Mouse (Mus musculus): ENCODE measurements around the gene 4930524J08Rik. TPM values are rescaled to one million over a fixed set of nuclear protein-coding genes. Genes with fewer than 3 reads are reported as not detected.

4930524J08Rik gene
- polyA plus RNA-seq, 1 experiment from 2014 or later = 3.4 TPM

DNA sequence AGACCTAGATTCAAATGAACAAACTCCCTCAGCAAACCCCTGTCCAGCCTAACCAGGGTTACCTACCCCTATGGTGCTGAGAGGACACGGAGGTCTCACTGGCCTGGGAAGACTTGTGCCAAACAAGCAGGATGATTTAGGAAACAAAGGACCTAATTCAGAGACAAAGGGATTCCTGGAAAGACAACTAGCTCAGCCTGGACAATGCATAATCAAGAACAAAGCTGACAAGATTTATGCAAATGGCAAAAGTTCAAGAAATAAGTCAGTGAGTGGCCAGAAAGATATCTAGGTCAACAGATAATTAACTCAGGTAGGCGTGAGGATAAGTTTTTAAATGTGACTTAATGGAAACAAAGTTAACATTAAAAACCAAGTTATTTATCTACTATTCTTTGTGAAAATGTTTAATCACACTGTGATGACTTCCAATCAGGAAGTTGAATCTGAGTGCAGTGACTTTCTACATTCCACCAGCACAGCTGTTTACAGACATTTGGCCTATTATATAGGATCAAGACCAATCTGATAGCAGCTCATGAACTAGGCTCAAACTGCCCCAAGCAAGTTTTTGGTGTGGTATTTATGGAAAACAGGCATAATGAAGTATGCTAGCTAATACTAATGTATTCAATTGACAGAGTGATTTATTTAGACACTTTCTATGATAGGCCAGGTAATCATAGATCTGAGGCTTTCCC, 19.5 kb upstream of the 4930524J08Rik start:
- H3K9ac ChIP-seq (ENCODE audit: low read length) = no peak overlapping the region
- H3K4me1 ChIP-seq (ENCODE audit: control insufficient read depth, insufficient read depth, low read length) = no peaks in the 10 kb centered on the region
- H3K4me3 ChIP-seq (ENCODE audit: low read depth, low read length) = no peak overlapping the region
- no peaks in the 10 kb centered on the region for H3K9me3 ChIP-seq (ENCODE audit: control insufficient read depth, low read length)
- no peak for DNase-seq (ENCODE audit: low spot score)
- ATAC-seq (ENCODE audit: insufficient number of reproducible peaks, low FRiP score, low TSS enrichment, low read depth) = no peak
- H3K36me3 ChIP-seq (ENCODE audit: control insufficient read depth, insufficient read depth, low read length) = peaks cover 18% of the 10 kb centered on the region
- H3K27ac ChIP-seq (replicated peaks; ENCODE audit: low read depth, low read length) = no peak overlapping the region
- H3K27me3 ChIP-seq (ENCODE audit: control insufficient read depth, insufficient read depth, low read length) = no peaks in the 10 kb centered on the region
- H3K4me2 ChIP-seq (ENCODE audit: low read depth, severe bottlenecking) = no peak overlapping the region
- 90% methylated on average over 2 of the region's 2 CpGs for WGBS

DNA sequence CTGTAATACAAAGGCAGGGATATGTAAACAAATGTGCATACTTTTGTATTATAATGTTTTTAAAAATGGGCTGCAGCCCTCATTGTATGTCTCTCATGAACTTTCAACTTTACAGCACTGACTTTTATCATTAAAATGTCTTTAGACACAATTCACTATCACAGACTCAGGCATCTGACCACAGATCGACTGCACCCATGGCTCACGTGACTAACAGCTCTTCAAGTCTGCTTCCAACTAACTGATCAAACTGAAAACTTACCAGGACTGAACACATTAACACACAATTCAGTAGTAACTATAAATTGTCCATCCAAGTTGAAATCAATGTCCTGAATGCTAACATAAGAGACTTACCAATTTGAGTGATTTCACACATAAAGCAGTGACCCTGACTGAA, 18.9 kb upstream of the 4930524J08Rik start:
- 93% methylated on average over 2 of the region's 2 CpGs for WGBS
- DNase-seq (ENCODE audit: low spot score) = no peak

GRCm38 (mm10) chr5:99973941-99974340, 4.9 kb upstream of the 4930524J08Rik start:
- 0 out of 2 replicates have a peak overlapping the region, but pooled peaks have one; percentile 1 for H3K4me2 ChIP-seq (ENCODE audit: low read depth, severe bottlenecking)
- H3K9ac ChIP-seq (ENCODE audit: low read length) = no peak overlapping the region
- WGBS = 43% methylated on average over 2 of the region's 2 CpGs
- DNase-seq (ENCODE audit: low spot score) (no peak), ATAC-seq (ENCODE audit: insufficient number of reproducible peaks, low FRiP score, low TSS enrichment, low read depth) (no peak)
- peaks cover 7% of the 10 kb centered on the region for H3K4me1 ChIP-seq (ENCODE audit: control insufficient read depth, insufficient read depth, low read length)
- H3K9me3 ChIP-seq (ENCODE audit: control insufficient read depth, low read length) = no peaks in the 10 kb centered on the region
- H3K27me3 ChIP-seq (ENCODE audit: control insufficient read depth, insufficient read depth, low read length) = no peaks in the 10 kb centered on the region
- peaks cover 6% of the 10 kb centered on the region; the same call in 1 of the 2 replicates for H3K36me3 ChIP-seq (ENCODE audit: control insufficient read depth, insufficient read depth, low read length)
- no peak overlapping the region for H3K4me3 ChIP-seq (ENCODE audit: low read depth, low read length)
- no peak overlapping the region for H3K27ac ChIP-seq (replicated peaks; ENCODE audit: low read depth, low read length)

More for the DNA sequence above, 18.9 kb upstream of the 4930524J08Rik start:
- Histone ChIP-seq H3K4me2 (ENCODE audit: low read depth, severe bottlenecking) (no peak overlapping the region), H3K4me3 (ENCODE audit: low read depth, low read length) (no peak overlapping the region), H3K9ac (ENCODE audit: low read length) (no peak overlapping the region), H3K9me3 (ENCODE audit: control insufficient read depth, low read length) (no peaks in the 10 kb centered on the region), H3K27ac (replicated peaks; ENCODE audit: low read depth, low read length) (no peak overlapping the region), H3K27me3 (ENCODE audit: control insufficient read depth, insufficient read depth, low read length) (no peaks in the 10 kb centered on the region), H3K36me3 (ENCODE audit: control insufficient read depth, insufficient read depth, low read length) (peaks cover 20% of the 10 kb centered on the region), H3K4me1 (ENCODE audit: control insufficient read depth, insufficient read depth, low read length) (no peaks in the 10 kb centered on the region)
- ATAC-seq (ENCODE audit: insufficient number of reproducible peaks, low FRiP score, low TSS enrichment, low read depth) = no peak

- WGBS = 73% methylated on average over 4 of the region's 4 CpGs
- Histone ChIP-seq H3K9ac (ENCODE audit: low read length) (no peak overlapping the region), H3K9me3 (ENCODE audit: control insufficient read depth, low read length) (no peaks in the 10 kb centered on the region), H3K4me3 (ENCODE audit: low read depth, low read length) (peak overlapping the region; percentile 8; the same call in 1 of the 2 replicates), H3K27me3 (ENCODE audit: control insufficient read depth, insufficient read depth, low read length) (no peaks in the 10 kb centered on the region), H3K4me2 (ENCODE audit: low read depth, severe bottlenecking) (peak overlapping the region; percentile 24), H3K4me1 (ENCODE audit: control insufficient read depth, insufficient read depth, low read length) (peaks cover 7% of the 10 kb centered on the region), H3K36me3 (ENCODE audit: control insufficient read depth, insufficient read depth, low read length) (peaks cover 6% of the 10 kb centered on the region; the same call in 1 of the 2 replicates), H3K27ac (replicated peaks; ENCODE audit: low read depth, low read length) (no peak overlapping the region)
- ATAC-seq (ENCODE audit: insufficient number of reproducible peaks, low FRiP score, low TSS enrichment, low read depth) = no peak
- DNase-seq (ENCODE audit: low spot score) = no peak
Measured at GRCm38 (mm10) chr5:99975061-99975460, 3.8 kb upstream of the 4930524J08Rik start.

DNA sequence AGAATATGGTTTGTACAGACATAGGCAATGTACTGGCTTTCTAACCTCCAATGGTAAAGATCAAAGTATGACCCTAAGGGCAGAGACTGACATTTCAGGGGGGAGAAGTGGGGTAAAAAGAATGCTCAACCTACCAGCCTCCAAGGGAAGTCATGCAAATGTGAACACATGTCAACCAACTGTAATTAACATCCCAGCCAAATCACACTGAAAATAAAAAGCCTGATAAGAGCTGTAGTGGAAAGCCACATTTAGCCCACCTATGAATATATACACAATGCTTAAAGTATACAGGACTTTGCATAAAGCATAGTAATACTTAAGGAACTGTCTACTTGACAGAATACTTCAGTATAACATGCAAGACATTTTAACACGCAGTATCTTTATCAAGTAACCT, 3.1 kb upstream of the 4930524J08Rik start:
- H3K9ac ChIP-seq (ENCODE audit: low read length) = no peak overlapping the region
- H3K27ac ChIP-seq (replicated peaks; ENCODE audit: low read depth, low read length) = no peak overlapping the region
- peaks cover 7% of the 10 kb centered on the region for H3K4me1 ChIP-seq (ENCODE audit: control insufficient read depth, insufficient read depth, low read length)
- DNase-seq (ENCODE audit: low spot score) = no peak
- WGBS = 77% methylated on average over 1 of the region's 1 CpGs
- peaks cover 4% of the 10 kb centered on the region; the same call in 1 of the 2 replicates for H3K36me3 ChIP-seq (ENCODE audit: control insufficient read depth, insufficient read depth, low read length)
- H3K9me3 ChIP-seq (ENCODE audit: control insufficient read depth, low read length) = no peaks in the 10 kb centered on the region
- peak overlapping the region; percentile 61 for H3K4me2 ChIP-seq (ENCODE audit: low read depth, severe bottlenecking)
- no peaks in the 10 kb centered on the region for H3K27me3 ChIP-seq (ENCODE audit: control insufficient read depth, insufficient read depth, low read length)
- peak overlapping the region; percentile 12; the same call in 1 of the 2 replicates for H3K4me3 ChIP-seq (ENCODE audit: low read depth, low read length)
- ATAC-seq (ENCODE audit: insufficient number of reproducible peaks, low FRiP score, low TSS enrichment, low read depth) = no peak

GRCm38 (mm10) chr5:99976334-99976955, 2.4 kb upstream of the 4930524J08Rik start:
- ATAC-seq (ENCODE audit: insufficient number of reproducible peaks, low FRiP score, low TSS enrichment, low read depth) (no peak), DNase-seq (ENCODE audit: low spot score) (no peak)
- Histone ChIP-seq H3K4me2 (ENCODE audit: low read depth, severe bottlenecking) (peak overlapping the region; percentile 61), H3K36me3 (ENCODE audit: control insufficient read depth, insufficient read depth, low read length) (peaks cover 4% of the 10 kb centered on the region; the same call in 1 of the 2 replicates), H3K27ac (replicated peaks; ENCODE audit: low read depth, low read length) (no peak overlapping the region), H3K27me3 (ENCODE audit: control insufficient read depth, insufficient read depth, low read length) (no peaks in the 10 kb centered on the region), H3K9me3 (ENCODE audit: control insufficient read depth, low read length) (no peaks in the 10 kb centered on the region), H3K4me1 (ENCODE audit: control insufficient read depth, insufficient read depth, low read length) (peaks cover 7% of the 10 kb centered on the region), H3K4me3 (ENCODE audit: low read depth, low read length) (peak overlapping the region; percentile 98), H3K9ac (ENCODE audit: low read length) (peak overlapping the region; percentile 98)
- WGBS = 28% methylated on average over 8 of the region's 8 CpGs

- WGBS = under 1% methylated on average over 50 of the region's 50 CpGs
Measured at GRCm38 (mm10) chr5:99977516-99978301, 1.2 kb upstream of the 4930524J08Rik start.

DNA sequence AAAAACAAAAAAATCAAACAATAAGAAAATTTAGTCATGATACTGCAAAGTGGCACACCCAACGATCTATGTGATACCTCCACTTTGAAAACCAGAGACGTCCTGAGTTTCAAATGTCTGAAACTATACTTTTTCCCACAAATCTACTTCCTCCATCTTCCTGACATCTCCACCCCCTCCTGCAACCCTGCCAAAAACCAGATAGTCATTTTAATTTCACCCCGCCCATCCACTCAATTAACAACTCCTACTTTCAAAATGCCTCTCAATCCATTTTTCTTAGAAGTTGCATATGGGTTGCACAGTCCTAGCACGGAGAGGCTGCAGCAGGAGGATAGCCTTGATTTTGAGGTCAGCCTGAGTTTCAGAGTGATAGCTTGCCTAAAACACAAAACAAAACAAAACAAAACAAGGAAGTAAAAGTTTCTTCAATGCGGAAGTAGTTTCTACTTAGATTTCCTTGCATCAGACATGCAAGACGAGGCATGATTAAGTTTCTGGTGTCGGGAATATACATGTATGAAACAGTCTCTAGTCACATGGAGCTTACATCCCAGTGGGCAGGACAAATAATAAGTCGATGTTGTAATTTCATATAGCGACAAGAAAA, 4.7 kb downstream of the 4930524J08Rik start:
- H3K27ac ChIP-seq (replicated peaks; ENCODE audit: low read depth, low read length) = no peak overlapping the region
- ATAC-seq (ENCODE audit: insufficient number of reproducible peaks, low FRiP score, low TSS enrichment, low read depth) (no peak), DNase-seq (ENCODE audit: low spot score) (no peak)
- H3K9me3 ChIP-seq (ENCODE audit: control insufficient read depth, low read length) = no peaks in the 10 kb centered on the region
- H3K4me3 ChIP-seq (ENCODE audit: low read depth, low read length) = no peak overlapping the region
- no peaks in the 10 kb centered on the region for H3K27me3 ChIP-seq (ENCODE audit: control insufficient read depth, insufficient read depth, low read length)
- H3K4me1 ChIP-seq (ENCODE audit: control insufficient read depth, insufficient read depth, low read length) = no peaks in the 10 kb centered on the region
- no peak overlapping the region for H3K4me2 ChIP-seq (ENCODE audit: low read depth, severe bottlenecking)
- 90% methylated on average over 9 of the region's 9 CpGs for WGBS
- no peaks in the 10 kb centered on the region for H3K36me3 ChIP-seq (ENCODE audit: control insufficient read depth, insufficient read depth, low read length)
- no peak overlapping the region for H3K9ac ChIP-seq (ENCODE audit: low read length)

More at GRCm38 (mm10) chr5:99977516-99978301, 1.2 kb upstream of the 4930524J08Rik start:
- peak; percentile 57 for ATAC-seq (ENCODE audit: insufficient number of reproducible peaks, low FRiP score, low TSS enrichment, low read depth)
- H3K9me3 ChIP-seq (ENCODE audit: control insufficient read depth, low read length) = no peaks in the 10 kb centered on the region
- H3K27me3 ChIP-seq (ENCODE audit: control insufficient read depth, insufficient read depth, low read length) = no peaks in the 10 kb centered on the region
- peak overlapping the region; percentile 98 for H3K27ac ChIP-seq (replicated peaks; ENCODE audit: low read depth, low read length)
- H3K4me2 ChIP-seq (ENCODE audit: low read depth, severe bottlenecking) = peak overlapping the region; percentile 61
- peaks cover 7% of the 10 kb centered on the region for H3K4me1 ChIP-seq (ENCODE audit: control insufficient read depth, insufficient read depth, low read length)
- H3K36me3 ChIP-seq (ENCODE audit: control insufficient read depth, insufficient read depth, low read length) = peaks cover 4% of the 10 kb centered on the region; the same call in 1 of the 2 replicates
- peak; percentile 87 for DNase-seq (ENCODE audit: low spot score)
- peak overlapping the region; percentile 98 for H3K9ac ChIP-seq (ENCODE audit: low read length)
- H3K4me3 ChIP-seq (ENCODE audit: low read depth, low read length) = peak overlapping the region; percentile 98
